Comparison of ENCODE assay signal across 22 mouse cellular contexts in the genomic region with DNA sequence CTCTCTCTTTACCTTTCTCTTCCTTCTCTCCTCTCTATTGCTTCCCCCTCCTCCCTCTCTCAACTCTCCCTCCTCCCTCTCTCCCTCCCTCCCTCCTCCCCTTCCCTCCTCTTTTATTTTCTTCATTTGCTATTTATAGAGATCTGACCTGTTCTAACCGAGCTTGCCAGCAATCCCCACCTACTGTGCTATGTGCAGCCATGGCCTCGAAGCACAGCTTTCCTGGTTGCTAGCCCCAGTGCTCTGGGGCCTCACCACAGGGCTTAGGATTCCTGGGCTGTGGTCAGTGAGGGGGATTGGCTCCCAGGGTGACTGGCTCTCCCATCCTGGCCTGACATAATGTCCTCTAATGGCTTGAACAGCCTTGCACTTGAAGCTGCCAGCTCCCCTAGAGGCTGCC. TPM values are rescaled to one million over a fixed set of nuclear protein-coding genes. Genes with fewer than 3 reads are reported as not detected.
"Had no signal": no experiment of that assay in that cellular context is flagged by ENCODE, and none has a peak within 500 bp of the region (broad histone marks: within the 10 kb centered on the region; RNA-seq: fewer than 3 reads in every experiment).

No protein-coding gene starts in this region.

- H3K27ac ChIP-seq: midbrain, embryonic 10.5 days; midbrain, embryonic 12.5 days; neural tube, embryonic 12.5 days had no signal

- H3K9me3 ChIP-seq: midbrain, embryonic 10.5 days; midbrain, embryonic 12.5 days; neural tube, embryonic 12.5 days had no signal

- H3K36me3 ChIP-seq: midbrain, embryonic 10.5 days; midbrain, embryonic 12.5 days; neural tube, embryonic 12.5 days had no signal

- H3K4me1 ChIP-seq: midbrain, embryonic 10.5 days; midbrain, embryonic 12.5 days had no signal

- H3K4me3 ChIP-seq: midbrain, embryonic 10.5 days; midbrain, embryonic 12.5 days; neural tube, embryonic 12.5 days had no signal

- H3K4me2 ChIP-seq: lung, embryonic 14.5 days; midbrain, embryonic 12.5 days; neural tube, embryonic 12.5 days had no signal

- DNase-seq: lung, adult 18-20 months; lung, embryonic 14.5 days; lung, postnatal 10 days; lung, postnatal 4 days; midbrain, embryonic 14.5 days; right cerebral cortex, postnatal 14 days; thymus, adult 2 months; thymus, postnatal 25 days; thymus, postnatal 4 days had no signal

- H3K9ac ChIP-seq: lung, embryonic 14.5 days; midbrain, embryonic 12.5 days; neural tube, embryonic 12.5 days had no signal

RNA-seq across cellular contexts. Expression of a gene that starts 36.0 kb away (rescaled TPM):
- total RNA-seq: megakaryocyte, adult 5-6 weeks; megakaryocyte-erythroid progenitor cell, adult 5-6 weeks; monocyte, adult 5-6 weeks; neutrophil, adult 5-6 weeks had no signal
- polyA plus RNA-seq: lung, embryonic 14.5 days; lung, embryonic 16.5 days; midbrain, embryonic 10.5 days; midbrain, embryonic 12.5 days; midbrain, embryonic 14.5 days; midbrain, postnatal 0 days; neural tube, embryonic 12.5 days; spleen, adult 2 months; stomach, embryonic 14.5 days; stomach, embryonic 16.5 days; urinary bladder, adult 2 months had no signal
